Mouse (Mus musculus) Muller cell, postnatal 12 days (primary cell): Measurements from ENCODE around the gene Tspan31.
"Not testable (repeated sequence)": the region's sequence is repeated elsewhere in the genome, so short reads cannot be mapped to it uniquely, and the experiment has no call there.

Experiments used
- DNase-seq: peaks from one replicate; pipeline ENCODE4 v3.0.0-alpha.2; 2015; ENCODE audit errors: inconsistent ontology term

Tspan31 gene

GRCm38 (mm10) chr10:127063913-127064870 is 5.9 kb downstream of the Tspan31 start:
- DNase-seq = no peak

DNA sequence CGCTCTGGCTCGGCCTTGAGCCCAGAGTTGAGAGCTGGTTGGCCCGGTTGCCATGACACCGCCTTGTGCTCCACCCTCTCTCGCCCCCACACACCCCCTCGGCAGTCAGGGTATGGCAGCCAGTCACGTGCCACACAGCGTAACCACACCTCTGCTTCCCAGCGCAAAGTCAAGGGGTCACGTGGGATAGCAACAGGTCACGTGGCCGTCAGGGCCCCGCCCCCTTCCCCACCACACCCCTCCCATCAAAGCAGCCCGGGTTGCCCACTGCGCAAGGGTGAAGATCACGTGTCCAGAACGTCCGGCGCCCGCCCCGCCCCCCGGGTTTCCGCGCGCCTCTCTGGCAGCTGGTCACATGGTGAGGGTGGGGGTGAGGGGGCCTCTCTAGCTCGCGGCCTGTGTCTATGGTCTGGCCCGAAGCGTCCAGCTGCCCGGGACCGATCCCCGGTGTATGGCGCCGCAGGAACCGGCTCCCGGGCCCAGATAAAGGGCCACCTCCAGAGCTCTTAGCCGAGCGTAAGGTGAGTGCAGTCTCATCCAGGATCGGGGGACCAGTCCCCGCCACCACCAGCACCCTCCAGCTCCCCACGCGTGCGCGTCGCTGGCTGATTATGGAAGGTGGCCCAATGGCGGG is 6.7 kb downstream of the Tspan31 start, which contains the start of gene Cdk4:
Gene Cdk4 (plus strand): TSS at position 296 of the 634 bp plus-strand sequence.
- DNase-seq = peak; percentile 100

GRCm38 (mm10) chr10:127062503-127062902 is 7.6 kb downstream of the Tspan31 start:
- no peak for DNase-seq

DNA sequence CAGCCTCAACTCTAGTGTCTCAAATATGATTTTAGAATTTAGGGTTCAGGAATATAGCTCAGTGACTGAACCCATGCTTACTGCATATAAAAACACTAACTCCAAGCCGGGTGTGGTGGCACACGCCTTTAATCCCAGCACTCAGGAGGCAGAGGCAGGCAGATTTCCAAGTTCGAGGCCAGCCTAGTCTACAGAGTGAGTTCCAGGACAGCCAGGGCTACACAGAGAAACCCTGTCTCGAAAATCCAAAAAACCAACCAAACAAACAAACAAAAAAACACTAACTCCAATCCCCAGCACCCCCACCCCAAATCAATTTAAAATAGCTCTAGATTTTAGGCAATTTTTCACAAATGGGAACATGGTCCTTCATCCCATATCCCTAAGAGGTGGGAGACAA is 8.0 kb downstream of the Tspan31 start:
- not testable (repeated sequence) for DNase-seq

GRCm38 (mm10) chr10:127061513-127061912 is 8.6 kb downstream of the Tspan31 start:
- no peak for DNase-seq

DNA sequence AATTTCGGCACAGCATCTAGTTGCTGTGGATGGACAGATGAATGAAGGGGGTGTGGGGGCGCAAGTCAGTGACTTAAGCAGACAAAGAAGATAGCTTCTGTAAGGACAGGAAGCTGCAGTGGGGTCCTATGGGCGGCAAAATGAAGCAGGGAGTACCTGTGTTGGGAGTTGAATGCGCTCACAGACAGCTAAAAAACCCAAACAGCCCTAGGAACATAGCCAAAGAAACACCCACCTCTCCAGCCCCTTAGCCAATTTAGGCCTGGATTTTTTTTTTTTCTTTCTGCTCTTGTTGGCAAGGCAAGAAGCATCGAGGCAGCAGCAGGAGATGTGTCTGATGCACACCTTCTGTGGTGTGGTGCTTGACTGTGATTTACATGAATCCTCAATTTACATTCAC is 9.0 kb downstream of the Tspan31 start:
- no peak for DNase-seq

- DNase-seq = peak; percentile 73
Observed at GRCm38 (mm10) chr10:127059968-127060916, 9.8 kb downstream of the Tspan31 start, which contains the start of gene March9. Gene March9, minus strand, starts transcription at chr10:127060184.

DNA sequence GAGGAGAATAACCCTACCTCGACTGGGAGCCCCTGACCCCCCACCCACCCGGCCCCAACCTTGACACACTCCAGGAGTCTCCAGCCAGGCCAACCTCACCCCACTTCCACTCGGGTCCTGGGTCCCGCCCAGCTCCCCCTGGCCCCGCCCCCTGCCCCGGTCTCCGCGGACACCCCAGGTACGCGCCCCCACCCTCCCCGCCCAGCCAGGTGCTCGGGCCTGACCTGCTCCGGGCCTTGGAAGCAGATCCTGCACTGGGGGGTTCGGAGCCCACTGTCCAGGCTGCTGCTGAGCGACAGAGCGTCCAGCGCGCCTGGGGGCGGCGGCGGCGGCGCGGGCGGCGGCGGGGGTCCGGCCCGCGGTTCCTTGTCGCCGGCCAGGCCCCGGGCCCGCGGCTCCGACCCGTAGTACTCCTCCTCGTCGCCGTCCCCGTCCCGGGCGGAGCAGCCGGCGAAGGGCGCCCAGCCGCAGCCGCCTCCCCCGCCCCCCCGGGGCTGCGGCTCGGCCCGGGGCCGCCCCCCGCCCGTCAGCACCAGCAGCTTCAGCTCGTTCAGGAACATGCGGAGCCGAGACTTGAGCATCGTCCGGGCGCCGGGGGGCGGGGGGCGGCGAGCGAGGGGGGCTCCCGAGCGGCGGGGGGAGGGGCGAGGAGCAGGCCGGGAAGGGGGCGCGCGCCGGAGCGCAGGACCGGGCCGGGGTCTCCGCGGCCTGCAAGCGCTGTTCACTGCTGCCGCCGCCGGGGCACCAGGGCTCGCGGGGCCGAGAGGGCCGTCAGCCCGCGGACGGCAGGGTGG is 10.7 kb downstream of the Tspan31 start:
- no peak for DNase-seq

DNA sequence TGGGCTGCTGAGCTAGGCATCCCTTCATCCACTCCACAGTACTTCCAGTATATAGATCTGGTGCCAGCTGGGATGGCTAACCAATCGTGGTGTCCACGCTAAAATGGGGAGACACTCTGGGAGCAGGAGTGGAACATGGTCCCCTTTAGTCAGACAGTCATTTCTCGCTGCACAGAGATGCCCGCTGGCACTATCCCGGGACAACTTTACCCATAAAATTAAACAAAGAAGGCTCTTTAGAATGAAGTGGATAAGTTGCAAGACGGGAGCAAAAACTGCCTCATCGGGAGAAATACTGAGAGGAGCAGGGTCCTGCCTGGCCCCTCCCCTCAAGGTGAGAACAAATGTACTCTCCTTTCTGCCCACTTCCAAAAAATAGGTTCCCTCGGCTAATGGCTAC is 11.4 kb downstream of the Tspan31 start:
- DNase-seq = no peak

DNA sequence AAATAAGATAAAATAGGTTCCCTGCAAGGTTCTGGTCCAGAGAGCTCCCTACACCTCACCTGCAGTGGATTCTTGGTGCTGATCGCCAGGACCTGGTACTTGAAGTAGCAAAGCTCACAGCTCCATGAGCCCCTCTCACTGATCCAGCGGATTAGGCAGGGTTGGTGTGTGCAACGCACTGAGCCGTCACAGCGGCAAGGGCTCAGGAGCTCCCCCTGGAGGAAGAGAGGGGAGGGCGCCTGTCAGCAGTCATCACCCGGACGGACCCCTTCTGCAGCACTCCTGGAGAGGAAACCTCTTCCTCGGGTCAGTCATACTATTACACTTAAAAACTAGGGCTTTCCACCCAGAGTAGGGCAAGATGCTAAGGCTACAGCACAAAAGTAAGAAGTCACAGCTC is 11.9 kb downstream of the Tspan31 start:
- peak; percentile 69 for DNase-seq

GRCm38 (mm10) chr10:127056490-127056889 is 13.6 kb downstream of the Tspan31 start:
- no peak for DNase-seq

DNA sequence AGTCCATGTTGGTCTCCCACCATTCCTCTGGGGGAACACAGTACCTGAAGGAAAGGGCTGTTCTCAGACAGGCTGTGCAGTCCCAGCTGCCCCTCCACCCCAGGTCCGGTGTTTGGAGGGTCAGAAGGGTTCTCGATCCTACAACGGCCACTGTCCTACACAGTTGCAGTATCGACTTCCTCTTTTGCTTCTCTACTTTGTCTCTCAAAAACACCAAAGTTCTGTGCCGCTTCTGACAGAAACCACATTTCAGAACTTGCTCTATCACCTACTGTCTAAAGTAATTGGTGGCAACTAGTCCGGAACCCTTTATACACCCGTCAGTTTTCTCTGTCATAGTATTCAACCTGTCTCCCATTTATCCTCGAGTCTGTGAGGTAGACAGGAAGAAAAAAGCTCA is 14.7 kb downstream of the Tspan31 start:
- DNase-seq = no peak

GRCm38 (mm10) chr10:127054646-127055045 is 15.4 kb downstream of the Tspan31 start:
- DNase-seq = no peak

DNA sequence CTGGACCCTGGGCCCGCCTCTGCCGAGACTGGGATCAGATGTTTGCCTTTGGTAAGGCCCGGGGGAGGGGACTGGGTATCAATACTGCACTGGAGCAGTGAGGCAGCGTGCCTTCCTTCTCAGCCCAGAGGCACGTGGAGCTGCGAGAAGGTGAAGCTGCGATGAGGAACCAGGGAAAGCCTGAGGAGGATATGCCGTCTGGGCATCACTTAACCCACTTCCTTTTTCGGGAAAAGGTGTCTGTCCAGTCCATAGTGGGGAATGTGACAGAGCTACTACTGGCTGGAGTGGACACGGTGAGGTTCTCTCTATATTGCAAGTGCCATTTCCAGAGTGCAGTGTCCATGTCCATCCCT is 20.0 kb downstream of the Tspan31 start:
- no peak for DNase-seq

- DNase-seq = no peak
Observed at GRCm38 (mm10) chr10:127049395-127050118, 20.5 kb downstream of the Tspan31 start.

DNA sequence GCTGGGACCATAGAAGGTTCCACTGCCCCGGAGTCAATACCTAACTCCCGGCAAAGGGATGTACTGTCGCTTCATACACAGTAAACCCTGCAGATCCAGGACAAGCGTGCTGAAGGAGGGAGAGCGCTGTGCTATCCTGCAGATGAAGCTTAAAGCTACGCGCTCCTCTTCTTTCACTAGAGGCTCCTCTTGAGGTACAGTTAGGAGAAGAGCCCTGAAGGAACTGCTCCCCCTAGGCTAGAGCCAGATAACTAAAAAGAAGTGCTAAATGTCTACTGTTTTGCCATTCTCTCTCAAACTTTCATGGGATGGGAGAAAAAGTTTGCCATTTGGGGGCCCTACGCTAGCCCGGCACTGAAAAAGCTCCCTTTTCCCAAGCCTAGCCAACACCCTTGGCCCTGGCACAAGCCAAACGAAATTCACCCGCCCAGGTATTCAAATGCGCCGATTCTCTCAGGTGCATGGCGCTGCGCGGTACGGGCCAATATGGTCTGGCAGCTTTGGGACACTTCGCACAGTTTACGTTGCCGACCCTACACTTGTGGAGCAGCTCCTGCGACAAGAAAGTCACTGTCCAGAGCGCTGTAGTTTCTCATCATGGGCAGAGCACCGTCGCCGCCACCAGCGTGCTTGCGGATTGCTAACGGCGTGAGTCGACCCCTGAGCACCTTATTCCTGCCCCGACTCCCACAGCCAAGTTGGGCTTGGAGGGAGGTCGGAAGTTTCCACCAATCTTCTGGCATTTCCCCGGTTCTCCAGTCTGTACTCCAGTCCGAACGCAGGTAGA is 21.3 kb downstream of the Tspan31 start:
- no peak for DNase-seq

DNA sequence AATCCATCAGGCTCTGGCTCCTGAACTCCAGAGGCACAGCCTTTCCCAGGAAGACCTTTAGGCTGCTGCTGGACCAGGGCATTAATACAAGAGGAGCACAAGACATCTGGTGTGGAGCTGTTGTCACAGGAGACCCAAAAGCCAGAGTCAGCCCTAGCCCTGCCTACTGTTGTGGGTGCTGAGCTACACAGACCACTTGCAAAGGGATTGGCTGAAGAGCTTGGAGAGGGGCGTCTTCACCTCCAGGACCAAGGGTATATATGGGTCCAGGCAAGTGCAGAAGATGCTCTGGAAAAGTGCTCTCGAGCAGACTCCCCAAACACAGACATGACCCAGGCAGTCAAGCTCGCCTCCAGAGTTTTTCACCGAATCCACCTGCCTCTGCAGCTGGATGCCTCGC is 22.1 kb downstream of the Tspan31 start, which contains the start of gene Cyp27b1:
Gene Cyp27b1 (plus strand): TSS at position 297 of the 400 bp plus-strand sequence.
- no peak for DNase-seq

DNA sequence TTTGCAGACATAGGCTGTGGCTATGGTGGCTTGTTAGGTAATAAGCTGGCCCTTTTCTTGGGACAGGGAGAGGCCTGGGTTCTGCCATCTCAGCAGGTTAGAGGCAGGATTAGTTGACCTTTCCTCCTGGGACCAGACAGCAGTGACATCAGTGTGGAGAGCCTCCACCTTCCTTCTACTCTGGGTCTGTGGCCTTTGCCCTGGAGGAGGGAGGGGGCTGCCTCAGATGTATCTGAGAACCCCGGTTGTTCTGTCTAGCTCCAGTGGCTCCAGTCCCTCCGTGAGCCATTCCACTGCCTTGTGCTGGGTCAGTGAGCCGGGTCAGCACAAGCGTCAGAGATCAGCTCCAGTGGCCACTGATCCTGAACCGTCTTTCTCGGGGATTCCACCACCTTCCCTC is 26.9 kb downstream of the Tspan31 start:
- DNase-seq = no peak

DNA sequence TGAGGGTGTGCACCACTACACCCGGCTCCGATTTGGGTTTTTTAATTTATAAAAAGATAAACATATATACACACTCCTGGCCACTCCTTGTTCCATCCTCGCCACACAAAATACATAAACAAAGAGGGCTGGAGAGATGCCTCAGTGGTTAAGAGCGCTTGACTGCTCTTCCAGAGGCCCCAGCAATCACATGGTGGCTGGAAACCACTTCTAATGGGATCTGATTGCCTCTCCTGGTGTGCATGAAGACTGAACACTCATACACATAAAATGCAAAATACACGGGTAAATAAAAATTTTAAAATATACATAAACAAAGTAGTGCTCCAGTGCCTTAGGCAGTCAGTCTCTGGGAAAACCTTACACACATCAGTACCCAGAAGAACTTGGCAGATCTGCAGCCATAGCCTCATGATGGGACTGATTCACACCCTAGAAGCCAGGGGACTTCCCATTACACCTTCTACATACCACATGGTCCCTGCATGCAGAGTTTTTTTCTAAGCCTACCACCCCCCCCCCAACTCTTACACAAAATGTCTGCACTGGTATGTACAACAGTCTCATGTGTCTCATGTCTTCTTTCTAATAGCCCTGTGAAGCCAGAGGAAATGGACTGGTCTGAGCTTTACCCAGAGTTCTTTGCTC is 27.5 kb downstream of the Tspan31 start:
- DNase-seq = no peak
